8 mouse cellular contexts compared by ENCODE assay signal in genomic region chr19:44294588-44295041, GRCm38 (mm10). TPM values are rescaled to one million over a fixed set of nuclear protein-coding genes. Genes with fewer than 3 reads are reported as not detected.
DNase-seq lines count a peak whose midpoint lies in the region; ATAC-seq and TF ChIP-seq lines count a peak whose summit lies in the region.

No protein-coding gene starts in this region.

- H3K9me3 ChIP-seq in intestine, postnatal 0 days (ENCODE audit: control insufficient read depth): no peaks in the 10 kb centered on the region
- no peaks in the 10 kb centered on the region for H3K9me3 ChIP-seq in midbrain, embryonic 11.5 days (ENCODE audit: control insufficient read depth, low read length)

- H3K36me3 ChIP-seq in intestine, postnatal 0 days (ENCODE audit: control insufficient read depth, insufficient read depth): peaks cover 29% of the 10 kb centered on the region; the same call in 1 of the 2 replicates
- peaks cover 40% of the 10 kb centered on the region for H3K36me3 ChIP-seq in midbrain, embryonic 11.5 days (ENCODE audit: control insufficient read depth, insufficient read depth, low read length)

- peak; percentile 98 for TF ChIP-seq CTCF in intestine, postnatal 0 days (IDR thresholded peaks at IDR 0.05; ENCODE audit: low read depth)

- WGBS in intestine, postnatal 0 days: under 1% methylated on average over 14 of the region's 14 CpGs
- under 1% methylated on average over 14 of the region's 14 CpGs for WGBS in midbrain, embryonic 11.5 days

- peak; percentile 85 for DNase-seq in adrenal gland, adult 8-10 months
- DNase-seq in embryo, embryonic 11.5 days (ENCODE audit: low read depth, low spot score): peak; percentile 83
- DNase-seq in gastrocnemius, postnatal 4 days (ENCODE audit: low spot score in 2 of 2): peak; percentile 75 to 88
- peak; percentile 93 for DNase-seq in left cerebral cortex, postnatal 4 days
- DNase-seq in midbrain, embryonic 11.5 days (ENCODE audit: low spot score, missing footprints): peak; percentile 98
- peak; percentile 92 for DNase-seq in right cerebral cortex, postnatal 4 days
- DNase-seq in yolk sac, embryonic 10.5 days (ENCODE audit: low spot score): peak; percentile 87

- peak overlapping the region; percentile 87 for H3K27ac ChIP-seq in intestine, postnatal 0 days (ENCODE audit: low read depth, low read length)
- peak overlapping the region; percentile 97 for H3K27ac ChIP-seq in midbrain, embryonic 11.5 days (ENCODE audit: low read depth, low read length)

- H3K27me3 ChIP-seq in intestine, postnatal 0 days (replicated peaks; ENCODE audit: control insufficient read depth, insufficient read depth, low read length): no peaks in the 10 kb centered on the region
- no peaks in the 10 kb centered on the region for H3K27me3 ChIP-seq in midbrain, embryonic 11.5 days (ENCODE audit: control insufficient read depth, insufficient read depth, low read length)

- intact Hi-C loops in left cerebral cortex, postnatal 4 days (cut with DNase I): loop anchor here (5.0 kb wide), 1 partner anchor 47 kb away; no protein-coding TSS in a partner anchor

- 0 out of 2 replicates have a peak, but pooled peaks cover 23% of the 10 kb centered on the region for H3K4me1 ChIP-seq in intestine, postnatal 0 days (replicated peaks; ENCODE audit: control insufficient read depth, insufficient read depth, low read length)
- H3K4me1 ChIP-seq in midbrain, embryonic 11.5 days (ENCODE audit: control insufficient read depth, insufficient read depth, low read length): peaks cover 48% of the 10 kb centered on the region

- peak overlapping the region; percentile 87 for H3K4me2 ChIP-seq in intestine, postnatal 0 days (replicated peaks; ENCODE audit: low read depth)
- peak overlapping the region; percentile 100 for H3K4me2 ChIP-seq in midbrain, embryonic 11.5 days

- H3K9ac ChIP-seq in intestine, postnatal 0 days (ENCODE audit: low read depth, low read length): peak overlapping the region; percentile 46
- peak overlapping the region; percentile 99 for H3K9ac ChIP-seq in midbrain, embryonic 11.5 days (ENCODE audit: low read length)

- ATAC-seq in intestine, postnatal 0 days: 0 out of 2 replicates have a peak, but pooled peaks have one; percentile 6
- ATAC-seq in midbrain, embryonic 11.5 days (ENCODE audit: low FRiP score): peak; percentile 48; the same call in 1 of the 2 replicates

- peak overlapping the region; percentile 54 for H3K4me3 ChIP-seq in intestine, postnatal 0 days (ENCODE audit: low read depth, low read length)
- H3K4me3 ChIP-seq in midbrain, embryonic 11.5 days (ENCODE audit: low read depth, low read length): peak overlapping the region; percentile 95

RNA-seq across cellular contexts. Expression of gene Scd2, which starts 1.1 kb away (rescaled TPM):
- 1,000 to 10,000 TPM in 3 of 4 experiments, 100 to 1,000 TPM in 1; 965 to 1,225 (median 1,109) TPM for total RNA-seq in adrenal gland, adult 8-10 months (2022)
- total RNA-seq in gastrocnemius, postnatal 4 days (2021): 10 to 100 TPM; 81.6 to 87.3 TPM
- polyA plus RNA-seq in intestine, postnatal 0 days (2015; fragmentation: Nextera tagmentation; extraction: Ambion mirVana): 35.6 and 42.1 TPM in 2 replicates
- 100 to 1,000 TPM; 554 to 565 TPM for total RNA-seq in left cerebral cortex, postnatal 4 days (2021)
- polyA plus RNA-seq in midbrain, embryonic 11.5 days (2014; fragmentation: Nextera tagmentation; extraction: Ambion mirVana): 353 and 358 TPM in 2 replicates

RNA-seq across cellular contexts. Expression of gene Scd4, which starts 38.3 kb away (rescaled TPM):
- 1 to 10 TPM; 4.5 to 7.6 (median 6.6) TPM for total RNA-seq in adrenal gland, adult 8-10 months (2022)
- total RNA-seq in gastrocnemius, postnatal 4 days (2021): under 1 TPM; 0.62 to 0.71 TPM
- 0.04 TPM in 1 of 2 replicates, not detected in the other for polyA plus RNA-seq in intestine, postnatal 0 days (2015; fragmentation: Nextera tagmentation; extraction: Ambion mirVana)
- total RNA-seq in left cerebral cortex, postnatal 4 days (2021): 1 to 10 TPM; 1.7 to 2.3 TPM
- 0.06 TPM in 1 of 2 replicates, not detected in the other for polyA plus RNA-seq in midbrain, embryonic 11.5 days (2014; fragmentation: Nextera tagmentation; extraction: Ambion mirVana)

Comparison
In these comparisons a context has a peak if more than half of its experiments do, and no peak if none do; other contexts are left out.
1. Peak in every context shown above with its lines: DNase-seq, ATAC-seq, H3K4me3 ChIP-seq and H3K27ac ChIP-seq.
2. RNA of gene Scd2, which starts 1.1 kb away (total RNA-seq): 965 to 1,225 TPM in adrenal gland, adult 8-10 months and 554 to 565 TPM in left cerebral cortex, postnatal 4 days; 81.6 to 87.3 TPM in gastrocnemius, postnatal 4 days; every median in the first group is over 4 times any median in the second.